Mouse (Mus musculus): ENCODE measurements around the gene Lhfpl2. TPM values are rescaled to one million over a fixed set of nuclear protein-coding genes. Genes with fewer than 3 reads are reported as not detected.
A peak's percentile ranks its signal among the peaks of the same experiment; 100 is the strongest.

Gene Lhfpl2
- polyA plus RNA-seq, 1 experiment from 2014 or later: 33.0 TPM

- in situ Hi-C loops (cut with MboI; ENCODE audit: low pct_unique_long_range_greater_than_20kb): no loop called here
- TF ChIP-seq CTCF (IDR thresholded peaks at IDR 0.05): no peak
- POLR2A ChIA-PET: interaction anchor here (0.6 kb wide), 1 partner anchor 9 kb away, joined by 5 read pairs; no protein-coding TSS in a partner anchor
- CTCF ChIA-PET: interaction anchor here (1.5 kb wide), 1 partner anchor 18 kb away, joined by 3 read pairs; no protein-coding TSS in a partner anchor
- ATAC-seq (peak; percentile 34), DNase-seq (ENCODE audit: low read depth, low spot score) (peak; percentile 56)
- H3K27me3 ChIP-seq: no peaks in the 10 kb centered on the region
Measured at GRCm38 (mm10) chr13:94094625-94095024, 37.0 kb downstream of the Lhfpl2 start.

GRCm38 (mm10) chr13:94095202-94095601 lies 37.6 kb downstream of the Lhfpl2 start:
- in situ Hi-C loops (cut with MboI; ENCODE audit: low pct_unique_long_range_greater_than_20kb): no loop called here
- ChIA-PET POLR2A (no interaction called here), CTCF (interaction anchor here (1.5 kb wide), 1 partner anchor 19 kb away, joined by 3 read pairs; no protein-coding TSS in a partner anchor)
- no peak for DNase-seq (ENCODE audit: low read depth, low spot score)
- TF ChIP-seq CTCF (IDR thresholded peaks at IDR 0.05): no peak
- no peak for ATAC-seq
- no peaks in the 10 kb centered on the region for H3K27me3 ChIP-seq

GRCm38 (mm10) chr13:94097667-94098066 lies 40.1 kb downstream of the Lhfpl2 start:
- DNase-seq (ENCODE audit: low read depth, low spot score) (no peak), ATAC-seq (no peak)
- ChIA-PET POLR2A (interaction anchor here (1.2 kb wide), 1 partner anchor 13 kb away, joined by 3 read pairs; no protein-coding TSS in a partner anchor), CTCF (interaction anchor here (0.8 to 2.5 kb wide), 3 partner anchors 9 to 12 kb away, joined by 3 to 7 read pairs (median 3); no protein-coding TSS in a partner anchor)
- in situ Hi-C loops (cut with MboI; ENCODE audit: low pct_unique_long_range_greater_than_20kb): no loop called here
- TF ChIP-seq CTCF (IDR thresholded peaks at IDR 0.05): no peak
- H3K27me3 ChIP-seq: no peaks in the 10 kb centered on the region

GRCm38 (mm10) chr13:94098369-94099084 lies 40.9 kb downstream of the Lhfpl2 start:
- TF ChIP-seq CTCF (IDR thresholded peaks at IDR 0.05): no peak
- ChIA-PET CTCF (interaction anchor here (1.2 to 2.5 kb wide), 3 partner anchors 10 to 71 kb away, joined by 3 to 7 read pairs (median 3); no protein-coding TSS in a partner anchor), POLR2A (no interaction called here)
- DNase-seq (ENCODE audit: low read depth, low spot score) (no peak), ATAC-seq (no peak)
- no peaks in the 10 kb centered on the region for H3K27me3 ChIP-seq
- in situ Hi-C loops (cut with MboI; ENCODE audit: low pct_unique_long_range_greater_than_20kb): no loop called here

- in situ Hi-C loops (cut with MboI; ENCODE audit: low pct_unique_long_range_greater_than_20kb): no loop called here
- TF ChIP-seq CTCF (IDR thresholded peaks at IDR 0.05): no peak
- ChIA-PET CTCF (interaction anchor here (1.6 kb wide), 1 partner anchor 70 kb away, joined by 3 read pairs; no protein-coding TSS in a partner anchor), POLR2A (no interaction called here)
- H3K27me3 ChIP-seq: no peaks in the 10 kb centered on the region
- DNase-seq (ENCODE audit: low read depth, low spot score): no peak
- ATAC-seq: no peak
Measured at GRCm38 (mm10) chr13:94099087-94099486, 41.5 kb downstream of the Lhfpl2 start.

GRCm38 (mm10) chr13:94100361-94100760 lies 42.8 kb downstream of the Lhfpl2 start:
- H3K27me3 ChIP-seq: no peaks in the 10 kb centered on the region
- no peak for DNase-seq (ENCODE audit: low read depth, low spot score)
- no peak for ATAC-seq
- in situ Hi-C loops (cut with MboI; ENCODE audit: low pct_unique_long_range_greater_than_20kb): no loop called here
- no peak for TF ChIP-seq CTCF (IDR thresholded peaks at IDR 0.05)
- CTCF ChIA-PET: no interaction called here
- POLR2A ChIA-PET: interaction anchor here (0.7 kb wide), 1 partner anchor 75 kb away, joined by 3 read pairs; no protein-coding TSS in a partner anchor

- ATAC-seq (no peak), DNase-seq (ENCODE audit: low read depth, low spot score) (no peak)
- in situ Hi-C loops (cut with MboI; ENCODE audit: low pct_unique_long_range_greater_than_20kb): no loop called here
- no peaks in the 10 kb centered on the region for H3K27me3 ChIP-seq
- no peak for TF ChIP-seq CTCF (IDR thresholded peaks at IDR 0.05)
- CTCF ChIA-PET: interaction anchor here (1.0 to 1.3 kb wide), 2 partner anchors 16 to 30 kb away, joined by 3 to 5 read pairs; no protein-coding TSS in a partner anchor
- POLR2A ChIA-PET: interaction anchor here (0.7 kb wide), 1 partner anchor 75 kb away, joined by 3 read pairs; no protein-coding TSS in a partner anchor
Measured at GRCm38 (mm10) chr13:94101020-94101571, 43.5 kb downstream of the Lhfpl2 start.

GRCm38 (mm10) chr13:94104866-94105475 lies 47.4 kb downstream of the Lhfpl2 start:
- in situ Hi-C loops (cut with MboI; ENCODE audit: low pct_unique_long_range_greater_than_20kb): no loop called here
- H3K27me3 ChIP-seq: no peaks in the 10 kb centered on the region
- DNase-seq (ENCODE audit: low read depth, low spot score) (no peak), ATAC-seq (no peak)
- CTCF ChIA-PET: no interaction called here
- no peak for TF ChIP-seq CTCF (IDR thresholded peaks at IDR 0.05)
- POLR2A ChIA-PET: no interaction called here

GRCm38 (mm10) chr13:94106431-94106830 lies 48.8 kb downstream of the Lhfpl2 start:
- H3K27me3 ChIP-seq: no peaks in the 10 kb centered on the region
- POLR2A ChIA-PET: no interaction called here
- CTCF ChIA-PET: no interaction called here
- DNase-seq (ENCODE audit: low read depth, low spot score) (no peak), ATAC-seq (no peak)
- TF ChIP-seq CTCF (IDR thresholded peaks at IDR 0.05): no peak
- in situ Hi-C loops (cut with MboI; ENCODE audit: low pct_unique_long_range_greater_than_20kb): no loop called here

- in situ Hi-C loops (cut with MboI; ENCODE audit: low pct_unique_long_range_greater_than_20kb): no loop called here
- ATAC-seq: no peak
- H3K27me3 ChIP-seq: no peaks in the 10 kb centered on the region
- no peak for TF ChIP-seq CTCF (IDR thresholded peaks at IDR 0.05)
- CTCF ChIA-PET: no interaction called here
- POLR2A ChIA-PET: no interaction called here
- DNase-seq (ENCODE audit: low read depth, low spot score): no peak
Measured at GRCm38 (mm10) chr13:94106983-94107382, 49.4 kb downstream of the Lhfpl2 start.

- in situ Hi-C loops (cut with MboI; ENCODE audit: low pct_unique_long_range_greater_than_20kb): no loop called here
- no peak for TF ChIP-seq CTCF (IDR thresholded peaks at IDR 0.05)
- DNase-seq (ENCODE audit: low read depth, low spot score) (no peak), ATAC-seq (no peak)
- H3K27me3 ChIP-seq: no peaks in the 10 kb centered on the region
- ChIA-PET CTCF (no interaction called here), POLR2A (interaction anchor here (0.9 kb wide), 1 partner anchor 13 kb away, joined by 3 read pairs; no protein-coding TSS in a partner anchor)
Measured at GRCm38 (mm10) chr13:94110556-94110955, 53.0 kb downstream of the Lhfpl2 start.
